Mouse (Mus musculus) layer of hippocampus, postnatal 25 days (tissue): ENCODE measurements around the gene Col6a2. TPM values are rescaled to one million over a fixed set of nuclear protein-coding genes. Genes with fewer than 3 reads are reported as not detected.

Experiments
- DNase-seq, 2 experiments: peaks; one replicate each; pipeline ENCODE4 v3.0.0; 2022; ENCODE audit warnings: mixed read lengths in 2 of 2, low spot score in 1 of 2; ENCODE audit errors: extremely low spot score in 1 of 2
- total RNA-seq, 2 experiments: library from RNA; stranded (reverse); gene quantifications; 2 replicates each; pipeline ENCODE4 v1.2.3; 2021

Col6a2 gene
- total RNA-seq, 2 experiments from 2014 or later: 5.0 to 6.1 TPM

- DNase-seq: no peak
Measured at GRCm38 (mm10) chr10:76639952-76640351, 16.5 kb upstream of the Col6a2 start.

GRCm38 (mm10) chr10:76636601-76637000 is 13.2 kb upstream of the Col6a2 start:
- no peak for DNase-seq

GRCm38 (mm10) chr10:76636026-76636425 is 12.6 kb upstream of the Col6a2 start:
- no peak for DNase-seq

GRCm38 (mm10) chr10:76634584-76634983 is 11.2 kb upstream of the Col6a2 start:
- DNase-seq: no peak

- no peak for DNase-seq
Measured at GRCm38 (mm10) chr10:76634094-76634571, 10.7 kb upstream of the Col6a2 start.

- no peak for DNase-seq
Measured at GRCm38 (mm10) chr10:76632630-76633029, 9.2 kb upstream of the Col6a2 start.

GRCm38 (mm10) chr10:76630657-76631056 is 7.2 kb upstream of the Col6a2 start:
- no peak for DNase-seq

- no peak for DNase-seq
Measured at GRCm38 (mm10) chr10:76627714-76628113, 4.3 kb upstream of the Col6a2 start.

- no peak for DNase-seq
Measured at GRCm38 (mm10) chr10:76624903-76625302, 1.5 kb upstream of the Col6a2 start.

- no peak for DNase-seq
Measured at GRCm38 (mm10) chr10:76623734-76624133, 304 bp upstream of the Col6a2 start.

GRCm38 (mm10) chr10:76622411-76622810 is 1.0 kb downstream of the Col6a2 start:
- no peak for DNase-seq

- DNase-seq: no peak
Measured at GRCm38 (mm10) chr10:76612473-76612872, 11.0 kb downstream of the Col6a2 start.

GRCm38 (mm10) chr10:76602690-76603089 is 20.7 kb downstream of the Col6a2 start:
- DNase-seq: no peak

GRCm38 (mm10) chr10:76596338-76596737 is 27.1 kb downstream of the Col6a2 start:
- no peak for DNase-seq

- DNase-seq: no peak
Measured at GRCm38 (mm10) chr10:76590197-76590596, 33.2 kb downstream of the Col6a2 start.

- no peak for DNase-seq
Measured at GRCm38 (mm10) chr10:76586190-76586589, 37.2 kb downstream of the Col6a2 start.

- DNase-seq: no peak
Measured at GRCm38 (mm10) chr10:76584138-76584537, 39.3 kb downstream of the Col6a2 start.

- no peak for DNase-seq
Measured at GRCm38 (mm10) chr10:76576920-76577319, 46.5 kb downstream of the Col6a2 start.

- DNase-seq: no peak
Measured at GRCm38 (mm10) chr10:76575374-76575773, 48.1 kb downstream of the Col6a2 start, which contains the start of gene Ftcd. Gene Ftcd, plus strand, starts transcription at chr10:76575648.

- no peak for DNase-seq
Measured at GRCm38 (mm10) chr10:76572151-76572550, 51.3 kb downstream of the Col6a2 start.

GRCm38 (mm10) chr10:76571070-76571469 is 52.4 kb downstream of the Col6a2 start:
- no peak for DNase-seq

GRCm38 (mm10) chr10:76569996-76570685 is 53.3 kb downstream of the Col6a2 start:
- no peak for DNase-seq
